In the genomic region with DNA sequence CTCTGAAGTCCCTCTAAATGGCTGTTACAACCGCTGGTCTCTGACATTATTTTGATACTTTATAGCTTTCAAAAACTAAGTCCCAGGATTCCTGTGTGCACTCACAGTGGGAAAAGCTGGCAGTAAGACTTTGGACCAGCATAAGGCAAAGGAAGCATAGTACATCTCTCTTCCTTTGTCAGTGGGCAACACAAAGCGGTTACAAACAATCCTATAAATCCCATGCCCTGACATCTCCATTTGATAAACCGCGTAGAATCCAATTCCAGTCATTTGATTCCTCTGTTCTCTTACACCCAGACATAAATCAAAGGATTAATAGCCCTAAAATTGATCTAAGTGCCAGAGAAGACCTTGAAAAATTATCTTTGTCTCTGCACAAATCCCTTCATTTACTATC, we compare ENCODE assay signal across 30 mouse cellular contexts.
DNase-seq lines count a peak whose midpoint lies in the region; ATAC-seq and TF ChIP-seq lines count a peak whose summit lies in the region.
"Had no signal": no experiment of that assay in that cellular context is flagged by ENCODE, and none has a peak within 500 bp of the region (broad histone marks: within the 10 kb centered on the region; RNA-seq: fewer than 3 reads in every experiment).

No protein-coding gene starts in this region.

- TF ChIP-seq CTCF in brain, embryonic 14.5 days (IDR thresholded peaks at IDR 0.05; ENCODE audit: borderline replicate concordance, extremely low read depth, insufficient read depth, insufficient read length): no peak

- H3K9me3 ChIP-seq in kidney, embryonic 16.5 days (ENCODE audit: low read length): no peaks in the 10 kb centered on the region
- no peaks in the 10 kb centered on the region for H3K9me3 ChIP-seq in midbrain, embryonic 11.5 days (ENCODE audit: control insufficient read depth, low read length)
- no peaks in the 10 kb centered on the region for H3K9me3 ChIP-seq in midbrain, embryonic 16.5 days (replicated peaks; ENCODE audit: control insufficient read depth, low read length, poor library complexity, severe bottlenecking)
- H3K9me3 ChIP-seq: forebrain, embryonic 10.5 days; forebrain, embryonic 13.5 days; G1E; heart, embryonic 10.5 days; heart, embryonic 13.5 days had no signal

- peak; percentile 57; the same call in 1 of the 2 replicates for ATAC-seq in kidney, embryonic 16.5 days (ENCODE audit: low FRiP score, low TSS enrichment)
- peak; percentile 58; the same call in 1 of the 2 replicates for ATAC-seq in midbrain, embryonic 11.5 days (ENCODE audit: low FRiP score)
- no peak for ATAC-seq in midbrain, embryonic 16.5 days
- ATAC-seq: forebrain, embryonic 13.5 days; forebrain, embryonic 16.5 days; hindbrain, postnatal 0 days; Patski had no signal

- 41% methylated on average over 4 of the region's 4 CpGs for WGBS in kidney, embryonic 16.5 days
- WGBS in midbrain, embryonic 11.5 days: 45% methylated on average over 4 of the region's 4 CpGs
- WGBS in midbrain, embryonic 16.5 days: 30% methylated on average over 4 of the region's 4 CpGs

- H3K27ac ChIP-seq in kidney, embryonic 16.5 days (ENCODE audit: low read length): no peak overlapping the region
- no peak overlapping the region for H3K27ac ChIP-seq in midbrain, embryonic 11.5 days (ENCODE audit: low read depth, low read length)
- H3K27ac ChIP-seq in midbrain, embryonic 16.5 days (ENCODE audit: low read length): no peak overlapping the region
- H3K27ac ChIP-seq: forebrain, embryonic 10.5 days; forebrain, embryonic 13.5 days; heart, adult 2 months; heart, embryonic 10.5 days; heart, embryonic 13.5 days; hindbrain, embryonic 14.5 days; hindbrain, postnatal 0 days had no signal

- DNase-seq in embryo, embryonic 11 days: peak; percentile 17
- DNase-seq in embryo, embryonic 9.5 days (ENCODE audit: extremely low spot score): no peak
- DNase-seq in kidney, postnatal 10 days: no peak
- DNase-seq in midbrain, embryonic 11.5 days (ENCODE audit: low spot score, missing footprints): peak; percentile 87
- DNase-seq in brain, embryonic 14.5 days (ENCODE audit: low read depth): peak; percentile 20
- no peak for DNase-seq in left cerebral cortex, adult 9 months (ENCODE audit: low spot score in 2 of 2)
- DNase-seq: adrenal gland, adult 2 months; adrenal gland, postnatal 14 days; B cell, adult 2 months; cerebellum, adult 11-12 months; cerebellum, adult 8-10 months; cerebellum, postnatal 10 days; cerebellum, postnatal 36 days; gastrocnemius, postnatal 10 days; gastrocnemius, postnatal 36 days; heart, adult 2 months; heart, postnatal 14 days; heart, postnatal 4 days had no signal

- TF ChIP-seq POLR2A in brain, embryonic 14.5 days (IDR thresholded peaks at IDR 0.05; ENCODE audit: borderline replicate concordance, extremely low read depth, insufficient read depth, insufficient read length, poor library complexity, severe bottlenecking): no peak

- no peak overlapping the region for H3K4me2 ChIP-seq in kidney, embryonic 16.5 days (replicated peaks; ENCODE audit: low read depth, low read length)
- no peak overlapping the region for H3K4me2 ChIP-seq in midbrain, embryonic 11.5 days
- no peak overlapping the region for H3K4me2 ChIP-seq in midbrain, embryonic 16.5 days (ENCODE audit: low read length)
- H3K4me2 ChIP-seq: forebrain, embryonic 13.5 days; heart, embryonic 13.5 days; hindbrain, embryonic 14.5 days had no signal

- no peak overlapping the region for H3K9ac ChIP-seq in kidney, embryonic 16.5 days (replicated peaks; ENCODE audit: low read length)
- H3K9ac ChIP-seq in midbrain, embryonic 11.5 days (ENCODE audit: low read length): no peak overlapping the region
- H3K9ac ChIP-seq in midbrain, embryonic 16.5 days (ENCODE audit: low read depth, low read length): no peak overlapping the region
- H3K9ac ChIP-seq: forebrain, embryonic 13.5 days; heart, embryonic 13.5 days; hindbrain, embryonic 14.5 days had no signal

- H3K36me3 ChIP-seq in kidney, embryonic 16.5 days (ENCODE audit: insufficient read depth, low read length): no peaks in the 10 kb centered on the region
- H3K36me3 ChIP-seq in midbrain, embryonic 11.5 days (ENCODE audit: control insufficient read depth, insufficient read depth, low read length): no peaks in the 10 kb centered on the region
- no peaks in the 10 kb centered on the region for H3K36me3 ChIP-seq in midbrain, embryonic 16.5 days (ENCODE audit: control insufficient read depth, insufficient read depth, low read length)
- H3K36me3 ChIP-seq: forebrain, embryonic 10.5 days; G1E; heart, embryonic 10.5 days; heart, embryonic 13.5 days had no signal

- H3K4me1 ChIP-seq in kidney, embryonic 16.5 days (ENCODE audit: insufficient read depth, low read length): no peaks in the 10 kb centered on the region
- no peaks in the 10 kb centered on the region for H3K4me1 ChIP-seq in midbrain, embryonic 11.5 days (ENCODE audit: control insufficient read depth, insufficient read depth, low read length)
- no peaks in the 10 kb centered on the region for H3K4me1 ChIP-seq in midbrain, embryonic 16.5 days (ENCODE audit: control insufficient read depth, insufficient read depth, low read length)
- H3K4me1 ChIP-seq: forebrain, embryonic 10.5 days; forebrain, embryonic 13.5 days; heart, embryonic 10.5 days; heart, embryonic 13.5 days had no signal

- no peak overlapping the region for H3K4me3 ChIP-seq in kidney, embryonic 16.5 days (ENCODE audit: low read length)
- no peak overlapping the region for H3K4me3 ChIP-seq in midbrain, embryonic 11.5 days (ENCODE audit: low read depth, low read length)
- no peak overlapping the region for H3K4me3 ChIP-seq in midbrain, embryonic 16.5 days (ENCODE audit: low read depth, low read length)
- H3K4me3 ChIP-seq: forebrain, embryonic 10.5 days; forebrain, embryonic 13.5 days; heart, adult 2 months; heart, embryonic 10.5 days; heart, embryonic 13.5 days had no signal

- no peaks in the 10 kb centered on the region for H3K27me3 ChIP-seq in kidney, embryonic 16.5 days (ENCODE audit: insufficient read depth, low read length)
- no peaks in the 10 kb centered on the region for H3K27me3 ChIP-seq in midbrain, embryonic 11.5 days (ENCODE audit: control insufficient read depth, insufficient read depth, low read length)
- H3K27me3 ChIP-seq in midbrain, embryonic 16.5 days (ENCODE audit: control insufficient read depth, insufficient read depth, low read depth, low read length): no peaks in the 10 kb centered on the region
- H3K27me3 ChIP-seq: CH12.LX; forebrain, embryonic 13.5 days; heart, embryonic 13.5 days had no signal

Comparison
In these comparisons a context has a peak if more than half of its experiments do, and no peak if none do; other contexts are left out.
1. DNase-seq: peak in embryo, embryonic 11 days (single experiment), midbrain, embryonic 11.5 days (single experiment) and brain, embryonic 14.5 days (single experiment); none in embryo, embryonic 9.5 days (single experiment), kidney, postnatal 10 days (single experiment) and left cerebral cortex, adult 9 months (0 of 2).